Mouse (Mus musculus): ENCODE results near the gene Rnf20.

Rnf20 gene

GRCm38 (mm10) chr4:49639913-49640312 is 8.1 kb downstream of the Rnf20 start:
- no peak for DNase-seq (ENCODE audit: low read depth in 1 of 2, low spot score in 2 of 2)

DNA sequence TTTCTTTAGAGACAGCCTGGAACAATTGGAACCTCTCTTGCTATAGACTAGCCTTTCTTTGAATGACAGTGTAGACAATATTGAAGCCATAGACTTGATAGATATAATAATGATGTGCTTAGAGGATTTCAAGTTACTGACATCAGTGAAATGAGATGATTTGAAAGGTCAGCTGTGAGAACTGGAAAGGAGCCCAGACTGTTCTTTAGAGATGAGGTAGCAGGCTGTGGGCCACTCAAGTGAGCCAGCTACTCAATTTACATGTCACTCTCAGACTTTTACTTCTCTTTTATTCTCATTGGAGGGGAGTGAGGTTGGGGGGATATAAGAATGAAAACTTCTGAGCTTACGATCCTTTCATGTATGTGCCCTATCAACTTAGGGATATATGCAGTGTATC is 27.6 kb downstream of the Rnf20 start:
- no peak for DNase-seq (ENCODE audit: low read depth in 1 of 2, low spot score in 2 of 2)

GRCm38 (mm10) chr4:49661664-49662063 is 29.9 kb downstream of the Rnf20 start:
- DNase-seq (ENCODE audit: low read depth in 1 of 2, low spot score in 2 of 2), result no peak

- no peak for DNase-seq (ENCODE audit: low read depth in 1 of 2, low spot score in 2 of 2)
These were observed 30.4 kb downstream of the Rnf20 start for GRCm38 (mm10) chr4:49662231-49662630.

DNA sequence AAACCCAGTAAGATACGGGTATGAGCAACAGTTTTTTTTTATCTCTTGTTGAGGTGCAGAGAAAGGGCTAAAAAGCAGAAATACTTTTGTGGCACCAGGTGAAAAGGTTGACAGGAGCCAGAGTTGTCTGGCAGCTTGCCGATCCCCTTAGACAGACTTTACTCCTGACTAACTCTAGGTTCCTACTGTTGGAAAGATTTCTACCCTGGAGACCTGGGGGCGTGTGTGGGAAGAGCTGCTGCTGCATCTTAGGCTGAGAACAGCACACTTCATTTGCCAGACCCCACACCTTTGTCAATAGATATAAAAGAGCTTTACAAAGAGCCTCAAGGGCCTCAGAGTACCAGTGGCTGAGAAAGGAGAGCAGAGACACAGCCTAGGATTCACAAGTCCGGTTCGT is 33.0 kb downstream of the Rnf20 start:
- DNase-seq (ENCODE audit: low read depth in 1 of 2, low spot score in 2 of 2), result no peak

DNA sequence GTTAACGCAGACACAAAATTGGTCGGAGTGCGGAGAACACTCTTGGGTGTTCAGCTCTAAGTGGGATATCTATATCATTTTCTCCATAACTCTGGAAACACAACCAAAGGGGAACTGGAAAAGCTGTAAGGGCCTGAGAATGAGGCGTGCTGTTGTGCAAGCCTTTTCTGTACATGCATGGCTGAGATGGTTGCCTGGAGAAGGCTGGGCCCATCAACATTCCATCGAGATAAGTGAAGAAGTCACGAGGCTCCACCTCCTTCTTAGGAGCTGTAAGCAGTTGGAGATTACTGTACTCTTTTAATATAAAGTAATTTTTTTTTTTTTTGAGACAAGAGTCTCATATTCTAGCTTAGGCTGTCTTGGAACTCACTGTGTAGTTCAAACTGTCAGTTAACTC is 44.3 kb downstream of the Rnf20 start:
- no peak for DNase-seq (ENCODE audit: low read depth in 1 of 2, low spot score in 2 of 2)

DNA sequence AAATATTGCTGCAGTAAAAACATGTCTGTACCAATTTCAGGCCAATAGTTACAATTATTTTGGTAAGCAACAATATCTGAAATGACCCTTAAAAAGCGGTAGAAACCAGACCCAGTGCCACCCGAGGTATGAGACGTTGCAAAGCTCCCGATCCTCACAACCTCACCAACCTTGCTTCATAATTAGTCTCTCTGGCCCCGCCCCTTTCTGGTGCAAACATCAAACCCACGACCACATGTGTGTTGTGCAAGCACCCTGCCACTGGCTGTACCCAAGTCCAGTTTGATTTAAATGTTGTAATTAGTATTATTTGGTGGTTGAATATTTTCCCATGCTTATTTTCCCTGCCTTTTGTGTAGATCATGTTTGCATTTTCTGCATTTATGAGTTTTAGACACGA is 45.0 kb downstream of the Rnf20 start:
- DNase-seq (ENCODE audit: low read depth in 1 of 2, low spot score in 2 of 2), result no peak

DNA sequence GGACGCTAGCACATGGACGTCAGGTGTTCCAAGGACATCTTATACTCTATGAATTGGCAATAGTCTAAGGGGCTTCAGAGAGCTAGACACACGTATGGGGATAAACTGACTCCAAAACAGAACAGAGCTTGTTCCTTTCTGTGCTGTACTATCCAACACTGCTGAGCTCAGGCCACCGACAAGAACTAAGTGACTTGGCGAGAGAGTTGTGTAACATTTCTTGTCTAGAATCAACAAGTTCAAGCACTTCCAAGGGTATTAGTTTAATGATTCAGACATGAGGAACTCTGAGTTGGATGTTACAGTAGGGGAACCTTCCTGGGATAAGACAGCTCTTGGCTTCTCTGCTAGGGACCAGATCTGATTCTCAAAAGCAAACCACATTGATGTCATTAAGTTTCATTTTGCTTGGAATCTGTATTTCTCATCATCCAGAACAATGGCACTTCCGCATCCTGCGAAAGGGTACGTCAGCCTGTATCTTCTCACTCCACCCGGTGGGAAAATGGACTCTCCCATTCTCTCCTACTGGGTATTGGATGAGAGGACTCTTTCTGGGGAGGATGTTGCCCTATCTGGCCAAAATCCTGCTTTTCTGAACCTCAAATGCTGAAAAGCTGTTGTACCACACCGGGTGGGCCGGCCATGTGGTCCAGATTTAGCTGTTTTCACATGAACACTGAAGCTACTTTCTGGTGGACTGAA is 48.5 kb downstream of the Rnf20 start:
- no peak for DNase-seq (ENCODE audit: low read depth in 1 of 2, low spot score in 2 of 2)

DNA sequence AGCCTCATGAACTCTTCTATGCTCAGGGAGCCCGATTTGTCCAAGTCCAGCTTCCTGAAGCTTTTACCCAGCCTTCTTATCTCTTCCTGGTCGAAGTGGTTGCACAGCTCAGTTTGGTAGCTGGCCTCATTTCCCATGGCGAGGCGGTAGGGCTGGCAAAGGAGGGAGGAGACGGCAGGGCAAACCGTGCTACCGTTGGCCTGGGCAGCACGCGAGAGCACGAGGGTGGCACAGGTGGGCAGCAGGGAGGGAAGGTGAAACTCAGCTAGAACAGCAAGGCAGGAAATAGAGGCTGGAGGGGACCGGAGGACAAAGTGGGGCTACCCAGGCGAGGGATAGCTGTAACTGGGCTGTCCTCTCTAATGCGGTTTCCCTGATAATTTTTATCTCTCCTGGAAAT is 50.0 kb downstream of the Rnf20 start, which contains the start of gene Ppp3r2:
Ppp3r2 (minus strand) TSS at position 213 of the 400 bp plus-strand sequence.
- no peak for DNase-seq (ENCODE audit: low read depth in 1 of 2, low spot score in 2 of 2)

- DNase-seq (ENCODE audit: low read depth in 1 of 2, low spot score in 2 of 2), result no peak
These were observed 56.9 kb downstream of the Rnf20 start for GRCm38 (mm10) chr4:49688594-49689288.

- no peak for DNase-seq (ENCODE audit: low read depth in 1 of 2, low spot score in 2 of 2)
These were observed 59.8 kb downstream of the Rnf20 start for GRCm38 (mm10) chr4:49691405-49692194.

Measured in monocyte, adult 2 months (primary cell).